Comparison of ENCODE assay signal across 9 mouse cellular contexts in the genomic region with DNA sequence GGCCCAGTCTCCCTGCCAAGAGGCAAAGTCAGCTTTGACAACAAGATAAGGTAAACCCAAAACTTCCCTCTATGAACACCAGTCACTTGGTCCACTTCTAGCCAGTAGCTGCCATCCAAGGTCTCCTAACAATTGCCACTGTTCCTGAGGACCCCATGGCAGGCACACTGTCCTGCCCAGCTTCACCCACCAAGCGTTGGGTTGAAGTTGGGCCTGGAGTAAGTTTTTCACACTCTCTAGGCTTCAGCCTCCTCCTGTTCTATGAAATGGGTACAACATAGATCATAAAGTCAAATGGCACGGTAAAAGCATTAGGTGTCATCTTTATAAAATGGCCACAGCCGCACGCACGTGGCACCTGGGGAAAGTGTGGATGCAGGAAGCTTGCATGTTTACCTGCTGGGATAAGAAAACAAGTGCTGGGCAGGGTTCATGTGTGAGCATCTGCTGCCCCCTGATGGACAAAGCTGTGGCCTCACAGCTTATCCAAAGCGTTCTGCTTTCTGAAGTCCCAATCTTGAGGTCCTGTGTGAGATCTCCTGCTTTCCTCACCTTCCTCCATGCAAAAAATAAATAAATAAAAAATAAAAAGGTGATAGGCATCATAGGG. TPM values are rescaled to one million over a fixed set of nuclear protein-coding genes. Genes with fewer than 3 reads are reported as not detected.
DNase-seq lines count a peak whose midpoint lies in the region; ATAC-seq lines count a peak whose summit lies in the region.
"Had no signal": no experiment of that assay in that cellular context is flagged by ENCODE, and none has a peak within 500 bp of the region (broad histone marks: within the 10 kb centered on the region; RNA-seq: fewer than 3 reads in every experiment).

No protein-coding gene starts in this region.

- no peaks in the 10 kb centered on the region for H3K27me3 ChIP-seq in heart, embryonic 16.5 days (ENCODE audit: control insufficient read depth, insufficient read depth, low read length)
- no peaks in the 10 kb centered on the region for H3K27me3 ChIP-seq in heart, embryonic 11.5 days (ENCODE audit: control insufficient read depth, insufficient read depth, low read length)
- H3K27me3 ChIP-seq in midbrain, embryonic 15.5 days (replicated peaks) = no peaks in the 10 kb centered on the region

- H3K4me1 ChIP-seq in heart, embryonic 16.5 days (ENCODE audit: control insufficient read depth, insufficient read depth, low read length) = no peaks in the 10 kb centered on the region
- no peaks in the 10 kb centered on the region for H3K4me1 ChIP-seq in heart, embryonic 11.5 days (ENCODE audit: control insufficient read depth, insufficient read depth, low read length)
- no peaks in the 10 kb centered on the region for H3K4me1 ChIP-seq in midbrain, embryonic 15.5 days

- H3K36me3 ChIP-seq in heart, embryonic 16.5 days (ENCODE audit: control insufficient read depth, insufficient read depth) = no peaks in the 10 kb centered on the region
- H3K36me3 ChIP-seq in heart, embryonic 11.5 days (ENCODE audit: control insufficient read depth, insufficient read depth, low read length) = no peaks in the 10 kb centered on the region
- no peaks in the 10 kb centered on the region for H3K36me3 ChIP-seq in midbrain, embryonic 15.5 days (replicated peaks)

- peak; percentile 63 for ATAC-seq in heart, embryonic 16.5 days (replicated peaks; ENCODE audit: extremely low read depth, insufficient read depth, low FRiP score)
- ATAC-seq in heart, embryonic 11.5 days (replicated peaks; ENCODE audit: insufficient number of reproducible peaks, low FRiP score, low TSS enrichment) = no peak
- ATAC-seq in midbrain, embryonic 15.5 days (replicated peaks) = peak; percentile 83

- no peak overlapping the region for H3K9ac ChIP-seq in heart, embryonic 16.5 days (ENCODE audit: low read length)
- no peak overlapping the region for H3K9ac ChIP-seq in heart, embryonic 11.5 days (ENCODE audit: low read depth, low read length)
- H3K9ac ChIP-seq in midbrain, embryonic 15.5 days = no peak overlapping the region

- DNase-seq in cerebellum, adult 9-11 months = peak; percentile 18
- DNase-seq in frontal cortex, postnatal 14 days (ENCODE audit: low spot score in 2 of 2) = peak; percentile 44 to 69
- peak; percentile 45 for DNase-seq in kidney, adult 11 months
- DNase-seq in left cerebral cortex, postnatal 10 days (ENCODE audit: extremely low spot score in 1 of 2, low spot score in 2 of 2) = peak; percentile 73 to 79
- DNase-seq in telencephalon, adult 2 months (ENCODE audit: low read depth, low spot score) = peak; percentile 32

- intact Hi-C loops in left cerebral cortex, postnatal 10 days (cut with DNase I) = loop anchor here (1.0 kb wide), 1 partner anchor 155 kb away; no protein-coding TSS in a partner anchor

- no peak overlapping the region for H3K27ac ChIP-seq in heart, embryonic 16.5 days (ENCODE audit: low read length)
- H3K27ac ChIP-seq in heart, embryonic 11.5 days (ENCODE audit: low read depth, low read length) = no peak overlapping the region
- no peak overlapping the region for H3K27ac ChIP-seq in midbrain, embryonic 15.5 days

- no peak overlapping the region for H3K4me2 ChIP-seq in heart, embryonic 16.5 days (ENCODE audit: low read depth, low read length)
- H3K4me2 ChIP-seq in heart, embryonic 11.5 days = no peak overlapping the region
- no peak overlapping the region for H3K4me2 ChIP-seq in midbrain, embryonic 15.5 days

- WGBS in heart, embryonic 16.5 days = 30% methylated on average over 6 of the region's 6 CpGs
- 33% methylated on average over 6 of the region's 6 CpGs for WGBS in heart, embryonic 11.5 days (ENCODE audit: insufficient replicate concordance)
- WGBS in midbrain, embryonic 15.5 days = 43% methylated on average over 6 of the region's 6 CpGs

- no peaks in the 10 kb centered on the region for H3K9me3 ChIP-seq in heart, embryonic 16.5 days (replicated peaks; ENCODE audit: control insufficient read depth, low read length)
- H3K9me3 ChIP-seq in heart, embryonic 11.5 days (replicated peaks; ENCODE audit: control insufficient read depth, low read length) = no peaks in the 10 kb centered on the region
- no peaks in the 10 kb centered on the region for H3K9me3 ChIP-seq in midbrain, embryonic 15.5 days

- H3K4me3 ChIP-seq in heart, embryonic 16.5 days (ENCODE audit: low read length) = no peak overlapping the region
- no peak overlapping the region for H3K4me3 ChIP-seq in heart, embryonic 11.5 days (ENCODE audit: low read depth, low read length)
- H3K4me3 ChIP-seq in midbrain, embryonic 15.5 days = no peak overlapping the region

RNA-seq across cellular contexts. Expression of a gene that starts 25.4 kb away (rescaled TPM):
- 2.6 and 3.7 TPM in 2 replicates for polyA plus RNA-seq in heart, embryonic 16.5 days (2015; fragmentation: Nextera tagmentation; extraction: Ambion mirVana)
- polyA plus RNA-seq in heart, embryonic 11.5 days (2014; fragmentation: Nextera tagmentation; extraction: Ambion mirVana) = 0.37 TPM in 1 of 2 replicates, not detected in the other
- under 1 TPM in 1 of 2 experiments, not detected in 1; 0.34 TPM for total RNA-seq in left cerebral cortex, postnatal 10 days (2021)
- 0.26 and 0.30 TPM in 2 replicates for polyA plus RNA-seq in midbrain, embryonic 15.5 days (2015; fragmentation: Nextera tagmentation; extraction: Ambion mirVana)
- total RNA-seq: MEL had no signal

Comparison
In these comparisons a context has a peak if more than half of its experiments do, and no peak if none do; other contexts are left out.
1. DNase-seq: peak in every context shown above with its lines; median percentile 76 in left cerebral cortex, postnatal 10 days; 56 in frontal cortex, postnatal 14 days; 45 in kidney, adult 11 months; 32 in telencephalon, adult 2 months; 18 in cerebellum, adult 9-11 months.